Mouse (Mus musculus) right cerebral cortex, postnatal 36 days (tissue): ENCODE data around the gene Prpf3.
A peak's percentile ranks its signal among the peaks of the same experiment; 100 is the strongest.
"Not testable (repeated sequence)": the region's sequence is repeated elsewhere in the genome, so short reads cannot be mapped to it uniquely, and the experiment has no call there.

Experiments used
- DNase-seq, 2 experiments: peaks; one replicate each; pipeline ENCODE4 v3.0.0; 2022; ENCODE audit warnings: low spot score in 2 of 2, mixed read lengths in 1 of 2

Gene Prpf3

GRCm38 (mm10) chr3:95820046-95821010, 35.4 kb downstream of the Prpf3 start:
- no peak for DNase-seq

- DNase-seq: peak; percentile 99
Observed at GRCm38 (mm10) chr3:95819351-95819985, 36.2 kb downstream of the Prpf3 start.

GRCm38 (mm10) chr3:95818571-95819288, 37.0 kb downstream of the Prpf3 start, which contains the start of gene Rprd2:
Rprd2 (minus strand) TSS chr3:95818863.
- DNase-seq: peak; percentile 66 to 77

- DNase-seq: peak in 1 of 2 experiments; percentile 19
Observed at GRCm38 (mm10) chr3:95818026-95818511, 37.6 kb downstream of the Prpf3 start.

- DNase-seq: no peak
Observed at GRCm38 (mm10) chr3:95816681-95817080, 39.0 kb downstream of the Prpf3 start.

- no peak for DNase-seq
Observed at GRCm38 (mm10) chr3:95808384-95808783, 47.3 kb downstream of the Prpf3 start.

GRCm38 (mm10) chr3:95807630-95808029, 48.1 kb downstream of the Prpf3 start:
- not testable (repeated sequence) for DNase-seq

GRCm38 (mm10) chr3:95806677-95807076, 49.0 kb downstream of the Prpf3 start:
- DNase-seq: no peak

- DNase-seq: no peak
Observed at GRCm38 (mm10) chr3:95803851-95804250, 51.8 kb downstream of the Prpf3 start.

- DNase-seq: no peak
Observed at GRCm38 (mm10) chr3:95798756-95799155, 56.9 kb downstream of the Prpf3 start.

- no peak for DNase-seq
Observed at GRCm38 (mm10) chr3:95794299-95794698, 61.4 kb downstream of the Prpf3 start.

- no peak for DNase-seq
Observed at GRCm38 (mm10) chr3:95793662-95794061, 62.0 kb downstream of the Prpf3 start.

- no peak for DNase-seq
Observed at GRCm38 (mm10) chr3:95785501-95785900, 70.2 kb downstream of the Prpf3 start.
